Mouse (Mus musculus) frontal cortex, adult 2 months (tissue): Measurements from ENCODE around the gene Hcn3. TPM values are rescaled to one million over a fixed set of nuclear protein-coding genes. Genes with fewer than 3 reads are reported as not detected.
A peak's percentile ranks its signal among the peaks of the same experiment; 100 is the strongest.
"Not testable (repeated sequence)": the region's sequence is repeated elsewhere in the genome, so short reads cannot be mapped to it uniquely, and the experiment has no call there.

Experiments
- DNase-seq, 2 experiments: peaks; one replicate each; pipeline ENCODE4 v3.0.0; 2022; ENCODE audit warnings: low spot score in 1 of 2; ENCODE audit errors: extremely low spot score in 1 of 2
- polyA plus RNA-seq: library from polyadenylated mRNA; depleted of rRNA; stranded (reverse); fragments of >200 nt; gene quantifications from 2 replicates; pipeline ENCODE4 v1.2.3, GENCODE M21; 2012

The Hcn3 gene
- polyA plus RNA-seq, 1 experiment: 36.8 TPM

- DNase-seq: no peak
Measured at GRCm38 (mm10) chr3:89182531-89183057, 22.6 kb upstream of the Hcn3 start.

DNA sequence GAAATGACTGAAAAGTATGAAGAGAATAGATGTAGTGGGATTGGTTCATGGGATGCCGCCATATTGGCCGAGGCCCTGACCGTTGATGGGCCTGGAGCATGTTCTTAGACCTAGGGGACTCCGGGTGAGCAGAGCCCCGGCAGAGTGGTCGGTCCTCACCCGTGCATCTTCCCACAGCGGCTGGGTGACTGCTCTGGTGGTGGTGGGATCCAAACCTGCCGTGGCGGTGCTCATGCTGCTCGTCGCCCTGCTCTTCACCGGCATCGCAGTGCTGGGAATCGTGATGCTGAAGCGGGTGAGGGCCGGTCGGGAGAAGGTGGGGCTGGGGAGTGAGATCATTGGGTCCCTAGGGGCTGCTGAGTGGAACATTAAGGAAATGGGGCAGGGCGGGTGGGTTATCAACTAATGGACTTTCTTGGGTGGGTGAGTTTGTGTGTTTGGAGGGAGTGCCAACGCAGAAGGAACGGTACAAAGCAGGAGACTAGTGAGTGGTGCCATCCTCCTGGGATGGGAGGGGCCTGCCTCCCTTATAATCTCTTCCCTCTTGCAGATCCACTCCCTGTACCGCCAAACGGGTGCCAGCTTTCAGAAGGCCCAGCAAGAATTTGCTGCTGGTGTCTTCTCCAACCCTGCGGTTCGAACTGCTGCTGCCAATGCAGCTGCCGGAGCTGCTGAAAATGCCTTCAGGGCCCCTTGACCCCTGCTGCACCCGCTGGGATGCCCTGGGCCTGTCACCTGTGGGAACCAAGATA lies 21.9 kb upstream of the Hcn3 start:
- no peak for DNase-seq

GRCm38 (mm10) chr3:89179056-89179455 lies 19.1 kb upstream of the Hcn3 start:
- no peak for DNase-seq

- no peak for DNase-seq
Measured at GRCm38 (mm10) chr3:89178107-89178385, 18.1 kb upstream of the Hcn3 start.

DNA sequence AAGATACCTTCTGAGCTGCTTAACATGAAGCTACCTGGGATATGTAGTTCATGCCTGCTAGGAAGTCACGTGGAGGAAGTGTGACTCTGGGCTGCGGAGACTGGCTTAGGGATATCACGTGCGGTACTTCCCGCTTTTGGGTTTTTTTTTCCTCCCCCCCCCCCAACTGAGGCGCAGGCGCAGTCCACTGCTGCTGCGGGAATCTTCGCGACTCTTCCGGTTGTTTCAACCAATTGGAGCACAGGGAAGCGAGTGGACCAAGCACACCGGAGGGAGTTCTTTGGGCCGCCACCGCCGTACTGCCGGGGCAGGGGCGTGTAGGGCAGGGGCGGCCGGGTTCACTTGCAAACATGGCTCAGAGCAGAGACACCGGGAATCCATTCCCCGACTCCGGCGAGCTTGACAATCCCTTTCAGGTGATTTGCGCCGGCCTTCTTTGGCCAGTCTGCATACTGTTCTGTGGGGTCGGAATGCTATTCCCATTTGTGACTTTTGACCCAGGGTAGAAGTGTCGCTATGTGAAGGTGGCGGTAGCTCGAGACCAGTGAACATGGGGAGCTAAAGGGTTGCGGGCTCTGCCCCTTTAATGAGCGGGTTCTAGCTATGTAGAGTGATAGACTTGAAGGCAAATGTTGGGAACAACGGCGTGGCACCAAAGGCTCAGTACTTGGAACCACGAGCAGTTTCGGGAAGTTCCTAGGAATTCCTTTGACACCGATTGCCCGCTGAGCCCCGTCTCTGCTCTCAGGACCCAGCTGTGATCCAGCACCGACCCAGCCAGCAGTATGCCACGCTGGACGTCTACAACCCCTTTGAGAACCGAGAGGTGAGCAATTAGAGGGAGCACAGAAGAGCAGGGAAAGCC lies 17.5 kb upstream of the Hcn3 start, which contains the start of gene Scamp3:
TSS of gene Scamp3 (plus strand) at position 232 of the 865 bp plus-strand sequence.
- peak; percentile 93 for DNase-seq

GRCm38 (mm10) chr3:89176421-89176820 lies 16.4 kb upstream of the Hcn3 start:
- no peak for DNase-seq

GRCm38 (mm10) chr3:89175544-89175943 lies 15.5 kb upstream of the Hcn3 start:
- no peak for DNase-seq

GRCm38 (mm10) chr3:89174844-89175243 lies 14.8 kb upstream of the Hcn3 start:
- no peak for DNase-seq

GRCm38 (mm10) chr3:89166945-89167344 lies 6.9 kb upstream of the Hcn3 start:
- no peak for DNase-seq

DNA sequence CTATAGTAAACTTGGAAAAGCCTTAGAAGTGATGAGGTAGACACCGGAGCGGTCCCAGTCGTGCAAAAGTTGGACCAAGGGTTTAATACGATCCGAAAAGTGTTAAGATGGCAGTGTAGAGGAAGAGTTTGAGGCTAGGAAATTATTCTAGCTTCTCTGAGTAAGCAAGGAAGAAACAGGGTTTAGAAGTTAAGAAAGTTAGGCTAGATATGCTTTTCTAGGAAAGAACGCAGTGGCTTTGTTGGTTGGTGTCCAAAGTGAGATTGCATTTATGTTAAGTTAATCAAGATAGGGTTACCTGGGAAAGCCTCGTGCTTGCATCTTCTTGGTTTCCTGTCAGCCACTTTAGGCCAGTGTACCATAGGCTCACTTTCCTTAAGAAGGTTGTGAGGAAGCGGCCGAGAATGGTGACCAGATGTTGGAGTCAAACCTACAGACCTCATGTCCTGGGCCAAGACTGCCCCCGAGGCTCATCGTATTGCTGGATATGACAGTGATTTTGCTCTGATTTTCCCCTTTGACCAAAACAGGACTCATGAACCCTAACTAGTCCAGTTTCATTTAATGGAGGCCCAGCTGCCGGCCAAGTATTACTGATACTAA lies 5.4 kb upstream of the Hcn3 start:
- no peak for DNase-seq

GRCm38 (mm10) chr3:89164506-89165267 lies 4.7 kb upstream of the Hcn3 start, which contains the start of gene Clk2:
Gene Clk2 (plus strand): TSS chr3:89164795.
- DNase-seq: peak; percentile 86 to 94

DNA sequence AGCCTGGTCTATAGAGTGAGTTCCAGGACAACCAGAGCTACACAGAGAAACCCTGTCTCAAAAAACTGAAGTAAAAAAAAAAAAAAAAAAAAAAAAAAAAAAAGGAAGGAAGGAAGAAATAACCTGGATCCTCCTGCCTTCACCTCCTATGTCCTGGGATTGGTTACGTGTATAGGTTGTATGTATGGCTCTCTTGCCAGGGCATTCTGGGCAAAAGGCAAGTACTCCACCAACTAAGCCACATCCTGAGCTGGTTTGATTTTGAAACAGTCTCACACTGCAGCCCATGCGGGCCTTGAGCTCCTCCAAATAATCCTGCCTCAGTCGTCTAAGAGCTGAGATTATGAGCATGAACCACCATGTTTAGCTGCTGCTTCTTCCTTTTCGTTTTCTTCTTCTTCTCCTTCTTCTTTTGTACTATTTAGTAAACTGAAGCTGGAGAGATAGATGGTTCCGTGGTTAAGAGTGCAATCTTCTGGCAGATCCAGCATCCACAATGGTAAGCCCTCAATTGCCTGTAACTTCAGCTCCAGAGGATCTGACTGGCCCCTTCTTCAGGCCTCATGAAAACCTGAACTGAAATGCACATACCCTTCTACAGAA lies 3.7 kb upstream of the Hcn3 start:
- no peak for DNase-seq

DNA sequence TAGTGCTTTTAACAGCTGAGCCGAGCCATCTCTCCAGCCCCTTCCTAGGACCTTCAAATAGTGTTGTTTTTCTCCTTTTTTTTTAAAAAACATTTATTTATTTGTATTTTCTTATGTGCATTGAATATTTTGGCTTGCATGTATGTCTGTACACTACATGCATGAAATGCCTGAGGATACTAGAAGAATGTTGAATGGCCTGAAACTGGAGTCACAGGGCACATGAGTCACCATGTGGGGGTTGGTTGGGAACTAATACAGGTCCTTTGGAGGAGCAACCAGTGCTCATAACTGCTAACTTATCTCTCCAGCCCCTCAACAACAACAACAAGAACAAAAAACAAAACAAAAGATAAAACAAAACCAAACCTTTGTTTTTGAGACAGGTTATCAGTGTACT lies 3.1 kb upstream of the Hcn3 start:
- no peak for DNase-seq

DNA sequence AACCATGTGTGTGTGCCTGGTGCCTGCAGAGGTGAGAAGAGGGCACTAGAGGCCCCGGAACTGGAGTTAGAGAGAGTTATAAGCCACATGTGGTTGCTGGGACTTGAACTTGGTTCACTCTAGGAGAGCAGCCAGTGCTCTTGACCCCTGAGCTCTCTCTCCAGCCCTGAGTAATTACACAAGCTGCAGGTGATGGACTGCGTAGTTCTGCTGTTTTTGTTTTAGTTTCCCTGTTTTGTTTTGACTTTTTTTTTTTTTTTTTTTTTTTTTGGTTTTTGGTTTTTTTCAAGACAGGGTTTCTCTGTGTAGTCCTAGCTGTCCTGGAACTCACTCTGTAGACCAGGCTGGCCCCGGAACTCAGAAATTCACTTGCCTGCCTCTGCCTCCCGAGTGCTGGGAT lies 1.8 kb upstream of the Hcn3 start:
- no peak for DNase-seq

- DNase-seq: not testable (repeated sequence)
Measured at GRCm38 (mm10) chr3:89161207-89161606, 1.2 kb upstream of the Hcn3 start.

GRCm38 (mm10) chr3:89159211-89159610 lies 785 bp downstream of the Hcn3 start:
- DNase-seq: no peak

DNA sequence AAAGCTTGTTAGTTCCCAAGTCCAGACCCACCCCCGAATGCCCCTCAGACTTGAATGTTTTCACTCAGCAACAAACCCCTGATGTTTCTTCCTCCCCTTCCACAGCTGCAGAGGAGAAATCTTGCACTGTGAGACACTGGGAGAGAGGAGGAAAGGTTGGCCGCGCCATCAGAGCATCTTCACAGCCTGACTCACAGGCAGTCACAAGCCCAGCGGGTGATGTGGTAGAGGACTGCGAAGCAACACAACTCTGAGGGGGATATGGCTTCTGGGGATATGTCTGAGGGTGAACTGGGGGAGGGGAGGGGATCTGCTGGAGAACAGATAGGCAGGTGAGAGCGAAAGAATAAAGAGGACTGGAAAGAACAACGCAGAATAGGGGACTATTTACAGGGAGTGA lies 1.3 kb downstream of the Hcn3 start:
- no peak for DNase-seq

DNA sequence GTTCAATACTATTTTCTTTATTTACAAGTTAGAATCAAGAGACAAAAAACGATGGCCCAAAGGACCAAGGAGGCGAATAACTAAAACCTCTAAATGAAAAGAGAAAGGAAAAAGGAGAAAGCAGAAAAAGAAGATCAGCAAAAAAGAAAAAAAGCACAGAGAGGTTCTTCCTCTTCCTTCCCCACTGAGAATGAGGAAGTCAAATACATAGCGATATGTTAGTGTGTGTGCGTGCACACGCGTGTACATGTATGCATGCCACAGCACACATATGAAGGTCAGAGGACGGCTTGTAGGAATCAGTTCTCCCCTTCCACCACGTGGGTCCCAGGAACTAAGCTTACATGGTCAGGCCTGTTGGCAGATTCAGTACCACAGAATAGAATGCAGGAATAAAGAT lies 3.0 kb downstream of the Hcn3 start:
- no peak for DNase-seq

GRCm38 (mm10) chr3:89152084-89152835 lies 7.7 kb downstream of the Hcn3 start:
- no peak for DNase-seq
